Mouse (Mus musculus) neural tube, embryonic 11.5 days (tissue): ENCODE measurements around the gene Acer2. TPM values are rescaled to one million over a fixed set of nuclear protein-coding genes. Genes with fewer than 3 reads are reported as not detected.

Source experiments
- ATAC-seq: fragments of 200-750 bp; cut with Nextera tagmentation; 2 replicates; pipeline ENCODE4 v1.8.0; 2017; ENCODE audit warnings: moderate number of reproducible peaks, mild to moderate bottlenecking, moderate TSS enrichment, moderate library complexity; ENCODE audit not compliant: insufficient read depth, low FRiP score, low TSS enrichment
- DNase-seq: peaks from one replicate; pipeline ENCODE4 v3.0.0-alpha.2; 2015; ENCODE audit warnings: low spot score
- H3K27ac ChIP-seq: fragments of 300-500 bp; sonication (generic); 2 replicates; pipeline ENCODE4 v1.5.1; 2014; ENCODE audit warnings: low read depth, mild to moderate bottlenecking, low read length
- H3K27me3 ChIP-seq: fragments of 300-500 bp; sonication (generic); 2 replicates; pipeline ENCODE4 v1.6.1; 2014; ENCODE audit warnings: mild to moderate bottlenecking, low read length, mixed read lengths; ENCODE audit not compliant: control insufficient read depth, insufficient read depth
- H3K36me3 ChIP-seq: fragments of 300-500 bp; sonication (generic); 2 replicates; pipeline ENCODE4 v1.6.1; 2014; ENCODE audit warnings: mild to moderate bottlenecking, low read length, moderate library complexity, mixed read lengths; ENCODE audit not compliant: control insufficient read depth, insufficient read depth
- H3K4me1 ChIP-seq: fragments of 300-500 bp; sonication (generic); 2 replicates; pipeline ENCODE4 v1.6.1; 2014; ENCODE audit warnings: low read length, mixed read lengths; ENCODE audit not compliant: control insufficient read depth, insufficient read depth
- H3K4me2 ChIP-seq: fragments of 300-500 bp; sonication (generic); 2 replicates; pipeline ENCODE4 v1.6.1; 2014; ENCODE audit warnings: low read depth, mild to moderate bottlenecking, moderate library complexity
- H3K4me3 ChIP-seq: fragments of 300-500 bp; sonication (generic); 2 replicates; pipeline ENCODE4 v1.5.1; 2014; ENCODE audit warnings: low read depth, low read length
- H3K9ac ChIP-seq: fragments of 300-500 bp; sonication (generic); 2 replicates; pipeline ENCODE4 v1.6.1; 2014; ENCODE audit warnings: mild to moderate bottlenecking, low read length
- H3K9me3 ChIP-seq: fragments of 300-500 bp; sonication (generic); 2 replicates; pipeline ENCODE4 v1.6.1; 2016; ENCODE audit warnings: low read length; ENCODE audit not compliant: control insufficient read depth
- WGBS: fragments of 180-500 bp; shearing (Covaris S2); extraction: QIAGEN DNeasy Blood & Tissue Kit; methylation state at CpG from one replicate; pipeline ENCODE4 v1.1.7; 2014; 5-methylcytosine and 5-hydroxymethylcytosine counted together
- polyA plus RNA-seq: library from polyadenylated mRNA; unstranded; fragments of >200 nt; fragmentation: Nextera tagmentation; extraction: Ambion mirVana; gene quantifications from 2 replicates; pipeline ENCODE4 v1.2.1, GENCODE M21; 2014

Acer2 gene
- polyA plus RNA-seq, 1 experiment from 2014 or later = 9.3 TPM

DNA sequence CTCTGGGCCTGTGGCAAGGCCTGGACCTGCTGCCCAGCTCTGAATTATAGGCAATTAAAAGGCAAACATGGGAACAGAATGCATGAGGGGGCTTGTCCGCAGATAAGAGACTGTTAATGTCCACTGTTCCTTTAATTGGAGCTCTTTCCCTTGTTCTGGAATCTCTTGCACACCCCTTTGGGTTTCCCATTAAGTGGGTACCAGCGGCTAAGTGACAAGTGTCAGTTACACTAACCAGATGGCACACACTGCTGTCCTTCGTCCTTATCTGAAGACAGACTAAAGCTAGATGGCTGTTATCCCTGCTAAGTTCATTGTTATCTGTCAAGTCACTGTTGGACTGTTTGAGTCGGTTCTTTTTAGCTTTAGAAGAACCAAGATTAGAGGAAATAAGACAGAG lies 81.3 kb downstream of the Acer2 start:
- no peaks in the 10 kb centered on the region for H3K9me3 ChIP-seq
- H3K27ac ChIP-seq = no peak overlapping the region
- ATAC-seq = no peak
- no peaks in the 10 kb centered on the region for H3K27me3 ChIP-seq
- WGBS = 81% methylated on average over 4 of the region's 4 CpGs
- no peaks in the 10 kb centered on the region for H3K4me1 ChIP-seq
- no peak overlapping the region for H3K4me3 ChIP-seq
- no peak overlapping the region for H3K9ac ChIP-seq
- no peaks in the 10 kb centered on the region for H3K36me3 ChIP-seq
- no peak for DNase-seq
- no peak overlapping the region for H3K4me2 ChIP-seq

DNA sequence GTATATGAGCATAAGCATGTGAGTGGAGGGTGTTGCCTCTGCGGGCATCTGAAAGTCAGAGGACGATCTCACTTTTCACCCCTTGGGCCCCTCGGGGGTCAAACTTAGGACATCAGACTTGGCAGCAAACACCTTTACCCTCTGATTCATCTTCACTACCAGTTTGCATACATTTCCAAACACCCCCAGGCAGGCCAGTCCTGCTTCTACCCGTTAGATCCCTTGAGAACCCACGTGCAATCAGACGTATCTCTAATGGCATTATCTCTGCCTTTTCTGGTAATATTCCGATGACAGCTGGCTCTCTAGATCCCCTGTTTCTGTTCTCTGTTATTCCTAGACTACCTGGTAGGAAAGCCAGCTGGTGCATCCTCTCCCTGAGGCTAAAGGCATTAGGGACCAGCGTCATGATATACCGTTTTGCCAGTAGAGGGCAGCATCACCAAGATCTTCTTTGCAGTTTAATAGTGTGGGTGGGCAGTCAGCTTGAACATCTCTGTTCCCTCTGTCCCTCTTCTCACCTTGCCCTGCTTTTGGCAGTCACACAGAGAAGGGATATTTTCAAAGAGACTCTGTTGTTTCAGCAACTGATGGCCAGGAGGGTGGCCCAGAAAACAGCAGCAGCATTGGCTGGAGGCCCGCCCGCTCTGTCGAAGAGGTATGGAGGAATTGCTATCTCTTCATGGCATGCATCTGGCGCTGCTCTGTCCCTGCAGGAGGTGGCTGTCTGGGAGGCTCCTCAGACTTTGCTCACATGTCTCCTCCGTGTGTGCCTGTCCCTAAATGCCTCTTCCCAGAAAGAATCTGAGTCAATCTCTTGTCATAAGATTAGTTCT lies 83.6 kb downstream of the Acer2 start:
- Histone ChIP-seq H3K4me3 (no peak overlapping the region), H3K27me3 (no peaks in the 10 kb centered on the region), H3K36me3 (no peaks in the 10 kb centered on the region), H3K4me1 (no peaks in the 10 kb centered on the region), H3K4me2 (no peak overlapping the region), H3K27ac (no peak overlapping the region), H3K9ac (no peak overlapping the region), H3K9me3 (no peaks in the 10 kb centered on the region)
- DNase-seq = peak; percentile 67
- ATAC-seq = peak; percentile 63
- 40% methylated on average over 14 of the region's 14 CpGs for WGBS

DNA sequence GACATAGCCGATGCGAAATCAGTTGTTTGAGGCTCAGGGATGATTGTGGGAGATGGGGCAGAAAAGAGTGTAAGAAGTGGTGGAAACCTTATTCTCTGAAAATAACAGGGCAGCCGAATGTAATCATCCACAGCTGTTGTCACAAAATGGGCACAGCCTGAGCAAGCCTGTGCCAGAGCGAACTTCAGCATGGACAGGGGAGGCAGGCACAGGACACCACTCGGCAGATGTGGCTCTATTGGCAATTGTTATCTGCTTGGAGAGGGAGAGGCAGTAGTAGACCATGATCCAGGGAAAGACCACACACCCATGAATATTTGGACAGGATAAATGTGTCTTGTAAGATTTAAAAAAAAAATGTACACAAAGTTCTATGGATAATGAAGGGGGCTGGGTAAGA lies 103.1 kb downstream of the Acer2 start:
- 87% methylated on average over 5 of the region's 5 CpGs for WGBS
- Histone ChIP-seq H3K4me3 (no peak overlapping the region), H3K9ac (no peak overlapping the region), H3K36me3 (no peaks in the 10 kb centered on the region), H3K4me1 (no peaks in the 10 kb centered on the region), H3K4me2 (no peak overlapping the region), H3K27ac (no peak overlapping the region), H3K27me3 (no peaks in the 10 kb centered on the region), H3K9me3 (no peaks in the 10 kb centered on the region)
- ATAC-seq (no peak), DNase-seq (no peak)

Other genes with a start within 250 kb of the Acer2 start
- 84.2 and 85.8 TPM in 2 replicates for gene Plin2, start 204.3 kb upstream of the Acer2 start, polyA plus RNA-seq
- gene Dennd4c, start 125.8 kb upstream of the Acer2 start, polyA plus RNA-seq = 5.3 and 6.7 TPM in 2 replicates
- 682 and 700 TPM in 2 replicates for gene Rps6, start 17.0 kb upstream of the Acer2 start, polyA plus RNA-seq